Mouse (Mus musculus) CH12.LX (cell line): ENCODE measurements around the gene Stxbp2. TPM values are rescaled to one million over a fixed set of nuclear protein-coding genes. Genes with fewer than 3 reads are reported as not detected.
A peak's percentile ranks its signal among the peaks of the same experiment; 100 is the strongest.

Experiments used
- DNase-seq: peaks from one replicate; pipeline ENCODE4 v3.0.0-alpha.2; 2013; ENCODE audit errors: extremely low read depth
- H3K27ac ChIP-seq: 2 replicates; pipeline ENCODE4 v1.5.1; 2012; ENCODE audit warnings: low read depth, mild to moderate bottlenecking, control low read depth, moderate library complexity; ENCODE audit not compliant: insufficient read depth
- H3K27me3 ChIP-seq: replicated peaks from 2 replicates; pipeline ENCODE3; 2012; ENCODE audit warnings: inconsistent platforms
- H3K36me3 ChIP-seq, 2 experiments: replicated peaks in 1 of 2; 2 replicates each; pipeline versions ENCODE3 to v1.6.1; 2012; ENCODE audit warnings: inconsistent platforms in 1 of 2, low read length in 1 of 2, mild to moderate bottlenecking in 1 of 2, mixed read lengths in 1 of 2, moderate library complexity in 1 of 2; ENCODE audit not compliant: control insufficient read depth in 1 of 2, insufficient read depth in 1 of 2
- H3K4me1 ChIP-seq, 2 experiments: 2 replicates each; pipeline ENCODE4 v1.6.1; 2012; ENCODE audit warnings: inconsistent platforms in 1 of 2, moderate library complexity in 1 of 2; ENCODE audit not compliant: insufficient read depth in 2 of 2, control insufficient read depth in 1 of 2
- H3K4me2 ChIP-seq: 2 replicates; pipeline ENCODE4 v1.6.1; 2012; ENCODE audit warnings: low read depth, mild to moderate bottlenecking, control low read depth; ENCODE audit not compliant: poor library complexity, insufficient read depth, severe bottlenecking
- H3K4me3 ChIP-seq, 3 experiments: fragments of 150-350 bp in 1 of 3; sonication (generic) in 1 of 3; replicated peaks in 1 of 3; 2 replicates each; pipeline versions ENCODE3 to v1.5.1; 2011 to 2012; ENCODE audit warnings: low read depth in 2 of 3, low read length in 2 of 3, mild to moderate bottlenecking in 2 of 3, moderate library complexity in 2 of 3, control low read depth in 1 of 3, improper control_type of control experiment in 1 of 3, inconsistent platforms in 1 of 3, mixed read lengths in 1 of 3; ENCODE audit not compliant: poor library complexity in 1 of 3
- H3K79me2 ChIP-seq: replicated peaks from 2 replicates; pipeline ENCODE4 v1.6.1; 2012; ENCODE audit warnings: mild to moderate bottlenecking, moderate library complexity; ENCODE audit not compliant: control insufficient read depth, poor library complexity, insufficient read depth, severe bottlenecking; ENCODE audit errors: extremely low read depth
- H3K9ac ChIP-seq: 2 replicates; pipeline ENCODE4 v1.6.1; 2012; ENCODE audit warnings: low read depth, mild to moderate bottlenecking, control low read depth, moderate library complexity; ENCODE audit not compliant: insufficient read depth
- H3K9me3 ChIP-seq: replicated peaks from 2 replicates; pipeline ENCODE3; 2012; ENCODE audit warnings: low read length, inconsistent platforms, mixed read lengths
- BHLHE40 ChIP-seq: IDR thresholded peaks from 2 replicates; pipeline ENCODE4 v1.6.1; 2011; ENCODE audit warnings: mild to moderate bottlenecking, low read depth, low read length, improper control_type of control experiment
- CHD1 ChIP-seq: IDR thresholded peaks from 2 replicates; pipeline ENCODE4 v1.6.1; 2012; ENCODE audit warnings: low read depth, low read length, improper control_type of control experiment, inconsistent platforms
- CHD2 ChIP-seq: IDR thresholded peaks from 2 replicates; pipeline ENCODE4 v1.6.1; 2011; ENCODE audit warnings: low read length, improper control_type of control experiment
- E2F4 ChIP-seq: IDR thresholded peaks from 2 replicates; pipeline ENCODE4 v1.6.1; 2011; ENCODE audit warnings: low read depth, low read length, improper control_type of control experiment; ENCODE audit not compliant: insufficient replicate concordance
- ELF1 ChIP-seq: IDR thresholded peaks from 2 replicates; pipeline ENCODE4 v1.6.1; 2014; ENCODE audit warnings: low read depth, mild to moderate bottlenecking, inconsistent platforms, low read length, improper control_type of control experiment
- EP300 ChIP-seq: IDR thresholded peaks from 2 replicates; pipeline ENCODE4 v1.6.1; 2011; ENCODE audit warnings: low read length, improper control_type of control experiment
- GABPA ChIP-seq: IDR thresholded peaks from 2 replicates; pipeline ENCODE4 v1.6.1; 2012; ENCODE audit warnings: low read depth, low read length, improper control_type of control experiment, inconsistent platforms; ENCODE audit not compliant: insufficient replicate concordance
- HCFC1 ChIP-seq: IDR thresholded peaks from 2 replicates; pipeline ENCODE4 v1.6.1; 2012; ENCODE audit warnings: low read depth, mild to moderate bottlenecking, inconsistent platforms, low read length, improper control_type of control experiment
- IRF4 ChIP-seq: IDR thresholded peaks from 2 replicates; pipeline ENCODE4 v1.6.1; 2014; ENCODE audit warnings: low read depth, mild to moderate bottlenecking, inconsistent platforms, low read length, improper control_type of control experiment
- JUN ChIP-seq: IDR thresholded peaks from 2 replicates; pipeline ENCODE4 v1.6.1; 2011; ENCODE audit warnings: low read depth, mild to moderate bottlenecking, low read length, improper control_type of control experiment, moderate library complexity; ENCODE audit not compliant: insufficient read depth
- JUND ChIP-seq: conservative IDR thresholded peaks from 2 replicates; pipeline ENCODE4 v1.6.1; 2011; ENCODE audit warnings: low read depth, low read length, improper control_type of control experiment
- KAT2A ChIP-seq: IDR thresholded peaks from 2 replicates; pipeline ENCODE4 v1.6.1; 2012; ENCODE audit warnings: low read length, improper control_type of control experiment, inconsistent platforms; ENCODE audit not compliant: insufficient replicate concordance
- MAFK ChIP-seq: IDR thresholded peaks from 2 replicates; pipeline ENCODE4 v1.6.1; 2011; ENCODE audit warnings: low read length, improper control_type of control experiment; ENCODE audit not compliant: insufficient replicate concordance
- MAX ChIP-seq: IDR thresholded peaks from 2 replicates; pipeline ENCODE4 v1.6.1; 2011; ENCODE audit warnings: low read length, improper control_type of control experiment
- MAZ ChIP-seq: IDR thresholded peaks from 2 replicates; pipeline ENCODE4 v1.6.1; 2012; ENCODE audit warnings: low read depth, mild to moderate bottlenecking, inconsistent platforms, low read length, improper control_type of control experiment, moderate library complexity
- MEF2A ChIP-seq: IDR thresholded peaks from 2 replicates; pipeline ENCODE4 v1.6.1; 2014; ENCODE audit warnings: low read depth, mild to moderate bottlenecking, inconsistent platforms, low read length, improper control_type of control experiment, borderline replicate concordance
- MXI1 ChIP-seq: IDR thresholded peaks from 2 replicates; pipeline ENCODE4 v1.6.1; 2011; ENCODE audit warnings: mild to moderate bottlenecking, low read depth, low read length, improper control_type of control experiment
- MYC ChIP-seq: IDR thresholded peaks from 2 replicates; pipeline ENCODE4 v1.6.1; 2011; ENCODE audit warnings: low read depth, mild to moderate bottlenecking, improper control_type of control experiment, low read length
- NRF1 ChIP-seq: IDR thresholded peaks from 2 replicates; pipeline ENCODE4 v1.6.1; 2014; ENCODE audit warnings: low read depth, mild to moderate bottlenecking, inconsistent platforms, low read length, improper control_type of control experiment, moderate library complexity
- PAX5 ChIP-seq: IDR thresholded peaks from 2 replicates; pipeline ENCODE4 v1.6.1; 2012; ENCODE audit warnings: low read length, inconsistent platforms, mixed read lengths
- POLR2A ChIP-seq: IDR thresholded peaks from 2 replicates; pipeline ENCODE4 v1.6.1; 2011; ENCODE audit warnings: low read depth, mild to moderate bottlenecking, improper control_type of control experiment, low read length
- RAD21 ChIP-seq: IDR thresholded peaks from 2 replicates; pipeline ENCODE4 v1.6.1; 2011; ENCODE audit warnings: low read depth, mild to moderate bottlenecking, low read length, improper control_type of control experiment, moderate library complexity
- SIN3A ChIP-seq: IDR thresholded peaks from 2 replicates; pipeline ENCODE4 v1.6.1; 2012; ENCODE audit warnings: low read length, improper control_type of control experiment, inconsistent platforms
- SMC3 ChIP-seq: IDR thresholded peaks from 2 replicates; pipeline ENCODE4 v1.6.1; 2011; ENCODE audit warnings: low read depth, low read length, improper control_type of control experiment
- UBTF ChIP-seq: IDR thresholded peaks from 2 replicates; pipeline ENCODE4 v1.6.1; 2012; ENCODE audit warnings: low read depth, mild to moderate bottlenecking, inconsistent platforms, low read length, improper control_type of control experiment, moderate library complexity
- USF1 ChIP-seq: IDR thresholded peaks from 2 replicates; pipeline ENCODE4 v1.6.1; 2014; ENCODE audit warnings: low read depth, mild to moderate bottlenecking, inconsistent platforms, low read length, improper control_type of control experiment
- USF2 ChIP-seq: conservative IDR thresholded peaks from 2 replicates; pipeline ENCODE4 v1.6.1; 2011; ENCODE audit warnings: low read depth, low read length, improper control_type of control experiment
- ZC3H11A ChIP-seq: IDR thresholded peaks from 2 replicates; pipeline ENCODE4 v1.6.1; 2012; ENCODE audit warnings: low read depth, mild to moderate bottlenecking, inconsistent platforms, low read length, improper control_type of control experiment
- ZKSCAN1 ChIP-seq: IDR thresholded peaks from 2 replicates; pipeline ENCODE4 v1.6.1; 2012; ENCODE audit warnings: low read depth, inconsistent platforms, low read length, improper control_type of control experiment, borderline replicate concordance
- ZMIZ1 ChIP-seq: IDR thresholded peaks from 2 replicates; pipeline ENCODE4 v1.6.1; 2012; ENCODE audit warnings: low read depth, mild to moderate bottlenecking, inconsistent platforms, low read length, improper control_type of control experiment
- ZNF384 ChIP-seq: IDR thresholded peaks from 2 replicates; pipeline ENCODE4 v1.6.1; 2012; ENCODE audit warnings: low read depth, low read length, improper control_type of control experiment, inconsistent platforms
- dilution Hi-C: fragments of 300-500 bp; cut with MboI; formaldehyde crosslinking; loops from 2 replicates; pipeline ENCODE4 v1.14.3; 2020; ENCODE audit warnings: low sequenced_read_pairs; ENCODE audit not compliant: extremely low pct_unique_long_range_greater_than_20kb, extremely low pct_ligation_motif_present
- in situ Hi-C: fragments of 300-500 bp; cut with MboI; formaldehyde crosslinking; loops from 3 replicates; pipeline ENCODE4 v1.14.3; 2019; ENCODE audit warnings: low sequenced_read_pairs, low pct_ligation_motif_present, low pct_unique_long_range_greater_than_20kb, mixed read lengths
- polyA plus RNA-seq: library from polyadenylated mRNA; unstranded; fragments of >175 nt; gene quantifications from 2 replicates; pipeline ENCODE4 v1.2.1, GENCODE M21; 2012; ENCODE audit warnings: low read depth; ENCODE audit not compliant: insufficient read length
- total RNA-seq, 2 experiments: library from RNA; depleted of rRNA; stranded (reverse); fragments of 300-350 nt in 1 of 2; fragments of >200 nt in 1 of 2; gene quantifications; 2 replicates each; pipeline ENCODE4 v1.2.3; 2012 to 2014

The Stxbp2 gene
- total and polyA plus RNA-seq, 3 experiments: 60.9 to 136 (median 123) TPM

DNA sequence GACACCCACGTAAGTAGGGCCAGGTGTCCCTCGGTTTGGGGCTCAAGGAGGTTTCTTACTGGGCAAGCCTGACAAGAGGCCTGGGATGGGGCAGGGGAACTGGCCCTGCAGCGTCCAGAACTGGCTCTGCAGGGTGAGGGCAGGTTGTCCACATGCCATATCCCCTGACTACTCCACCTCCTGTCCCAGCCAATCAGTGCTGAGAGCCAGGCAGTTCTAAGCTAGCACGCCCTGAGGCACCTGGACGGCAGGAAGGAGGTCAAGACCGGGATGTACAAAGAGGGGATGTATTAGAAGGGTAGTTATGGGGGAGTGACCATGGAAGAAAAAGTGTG, 21.0 kb upstream of the Stxbp2 start:
- peaks cover 66 to 95% of the 10 kb centered on the region in 2 experiments for H3K36me3 ChIP-seq

DNA sequence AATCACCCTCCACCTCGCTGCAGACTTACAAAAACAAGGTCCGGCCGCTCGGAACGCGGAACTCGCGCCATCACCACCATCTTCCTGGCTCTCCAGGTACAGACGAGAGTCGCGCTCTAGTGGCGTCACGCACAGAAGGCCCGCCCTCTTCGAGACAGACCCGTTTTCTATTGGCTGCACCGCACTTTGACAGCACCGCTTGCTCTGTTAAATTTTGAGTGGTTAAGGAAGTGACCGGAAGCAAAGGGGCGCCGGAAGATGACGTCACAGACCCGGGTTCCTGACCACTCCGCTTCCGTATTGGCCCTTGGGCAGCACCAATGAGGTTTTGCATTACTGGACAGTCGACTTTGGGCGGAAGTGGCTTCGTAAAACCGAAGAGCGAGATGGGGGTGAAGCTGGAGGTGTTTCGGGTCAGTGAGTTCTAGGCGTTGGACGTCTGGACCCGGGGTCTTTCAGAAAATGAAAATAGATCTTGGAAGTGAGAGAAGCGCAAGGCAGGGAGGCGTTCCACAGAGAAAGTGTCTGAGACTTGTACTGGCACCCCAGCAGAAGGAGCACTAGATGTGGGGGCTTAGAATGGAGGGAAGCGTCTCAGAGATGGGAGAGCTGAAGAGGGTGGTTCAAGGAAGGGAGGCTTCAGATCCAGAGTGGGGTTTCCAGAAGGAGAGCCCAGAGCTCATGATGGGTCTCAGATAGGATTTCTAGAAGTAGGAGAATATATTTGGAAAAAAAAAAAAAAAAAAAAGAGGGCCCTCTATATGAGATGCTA, 9.4 kb upstream of the Stxbp2 start, which contains the start of the genes Xab2 and Pet100:
Xab2 (minus strand) TSS at position 118 of the 772 bp plus-strand sequence.
Pet100 (plus strand) TSS at position 350 of the 772 bp plus-strand sequence.
- dilution Hi-C loops (no loop called here), in situ Hi-C loops (loop anchor here (10.0 kb wide), 1 partner anchor 47 kb away; no protein-coding TSS in a partner anchor)
- TF ChIP-seq ELF1 (peak; percentile 100), ZC3H11A (no peak), MAX (no peak), JUND (peak; percentile 50; the same call in 1 of the 2 replicates), ZMIZ1 (no peak), CHD2 (peak; percentile 98), MXI1 (peak; percentile 78), POLR2A (peak; percentile 73), ZNF384 (no peak), CHD1 (no peak), MEF2A (peak; percentile 64; the same call in 1 of the 2 replicates), ZKSCAN1 (no peak), JUN (peak; percentile 30; the same call in 1 of the 2 replicates), KAT2A (peak; percentile 99), UBTF (no peak), HCFC1 (peak; percentile 99), MYC (no peak), MAFK (no peak), USF1 (no peak), E2F4 (no peak; the same call in 1 of the 2 replicates), PAX5 (no peak), GABPA (peak; percentile 67; the same call in 1 of the 2 replicates), IRF4 (peak; percentile 71; the same call in 1 of the 2 replicates), RAD21 (no peak), SMC3 (no peak), EP300 (no peak), MAZ (peak; percentile 86; the same call in 1 of the 2 replicates), BHLHE40 (0 out of 2 replicates have a peak, but pooled peaks have one; percentile 23), NRF1 (peak; percentile 53), SIN3A (peak; percentile 100), USF2 (no peak)

More for the DNA sequence above, 21.0 kb upstream of the Stxbp2 start:
- Histone ChIP-seq H3K9me3 (no peaks in the 10 kb centered on the region), H3K27me3 (no peaks in the 10 kb centered on the region), H3K9ac (no peak overlapping the region), H3K4me2 (no peak overlapping the region), H3K27ac (no peak overlapping the region), H3K4me3 (no peak overlapping the region), H3K79me2 (no peaks in the 10 kb centered on the region), H3K4me1 (no peaks in the 10 kb centered on the region)
- dilution Hi-C loops: no loop called here
- TF ChIP-seq USF2: no peak
- no peak for DNase-seq
- in situ Hi-C loops: no loop called here

More for the DNA sequence above, 9.4 kb upstream of the Stxbp2 start, which contains the start of the genes Xab2 and Pet100:
- no peaks in the 10 kb centered on the region for H3K27me3 ChIP-seq
- peaks cover 25% of the 10 kb centered on the region for H3K79me2 ChIP-seq
- peaks cover 6 to 27% of the 10 kb centered on the region in 2 experiments for H3K4me1 ChIP-seq
- H3K9ac ChIP-seq: peak within 1 kb of the TSS; percentile 96
- peak within 1 kb of the TSS; percentile 90 to 96 (median 93) for H3K4me3 ChIP-seq
- no peak within 1 kb of the TSS for H3K27ac ChIP-seq
- peaks cover 30 to 65% of the 10 kb centered on the region in 2 experiments for H3K36me3 ChIP-seq
- H3K4me2 ChIP-seq: peak within 1 kb of the TSS; percentile 88
- no peaks in the 10 kb centered on the region for H3K9me3 ChIP-seq
- peak; percentile 100 for DNase-seq
